Mouse (Mus musculus) small intestine, adult 2 months (tissue): Measurements from ENCODE around the gene Khdrbs1.

Source experiments
- CTCF ChIP-seq: fragments of 200-500 bp; IDR thresholded peaks from 2 replicates; pipeline ENCODE4 v1.5.1; 2012; ENCODE audit warnings: low read depth, mild to moderate bottlenecking, control low read depth, inconsistent platforms, low read length, moderate library complexity, mixed read lengths; ENCODE audit not compliant: insufficient replicate concordance, insufficient read length; ENCODE audit errors: extremely low read depth
- POLR2A ChIP-seq: fragments of 200-500 bp; IDR thresholded peaks from 2 replicates; pipeline ENCODE4 v1.6.1; 2012; ENCODE audit warnings: low read depth, mild to moderate bottlenecking, control low read depth, inconsistent platforms, low read length, moderate library complexity

GRCm38 (mm10) chr4:129771672-129772521 lies 29.8 kb upstream of the Khdrbs1 start:
- no peak for TF ChIP-seq CTCF
- no peak for TF ChIP-seq POLR2A
